Mouse (Mus musculus) spleen, adult 2 months (tissue): ENCODE measurements around the gene Plxna4.

Experiments
- CTCF ChIP-seq: fragments of 200-500 bp; IDR thresholded peaks from 2 replicates; pipeline ENCODE4 v1.5.1; 2011; ENCODE audit warnings: mild to moderate bottlenecking, inconsistent platforms; ENCODE audit not compliant: insufficient read depth, insufficient read length, insufficient replicate concordance; ENCODE audit errors: extremely low read depth
- POLR2A ChIP-seq: fragments of 200-500 bp; IDR thresholded peaks from 2 replicates; pipeline ENCODE4 v1.6.1; 2011; ENCODE audit warnings: low read depth, low read length, inconsistent platforms

GRCm38 (mm10) chr6:32348126-32348525 is 239.9 kb downstream of the Plxna4 start:
- TF ChIP-seq CTCF (no peak), POLR2A (no peak)
